Mouse (Mus musculus) neural tube, embryonic 12.5 days (tissue): ENCODE measurements around the gene Rexo1. TPM values are rescaled to one million over a fixed set of nuclear protein-coding genes. Genes with fewer than 3 reads are reported as not detected.

Source experiments
- microRNA-seq: library from miRNA; unstranded; fragments of <30 nt; microRNA quantifications from one replicate; pipeline ENCODE4, GENCODE M21; 2017
- polyA plus RNA-seq: library from polyadenylated mRNA; unstranded; fragments of >200 nt; fragmentation: Nextera tagmentation; extraction: Ambion mirVana; gene quantifications from 2 replicates; pipeline ENCODE4 v1.2.1, GENCODE M21; 2016

Rexo1 gene
- polyA plus RNA-seq, 1 experiment from 2014 or later = 35.9 TPM

Small RNA genes lying within 50 kb of the gene (microRNA-seq; reads per million reads assigned to microRNA genes)
- not detected for gene Mir6912

Other genes with a start within 250 kb of the Rexo1 start
- gene 2310011J03Rik, start 241.0 kb downstream of the Rexo1 start, polyA plus RNA-seq = 37.7 and 41.1 TPM in 2 replicates
- gene Pcsk4, start 232.1 kb downstream of the Rexo1 start, polyA plus RNA-seq = 2.2 and 2.3 TPM in 2 replicates
- 3.4 and 3.6 TPM in 2 replicates for gene Reep6, start 231.6 kb downstream of the Rexo1 start, polyA plus RNA-seq
- 0.50 and 1.1 TPM in 2 replicates for gene Adamtsl5, start 213.1 kb downstream of the Rexo1 start, polyA plus RNA-seq
- gene Plk5, start 205.1 kb downstream of the Rexo1 start, polyA plus RNA-seq = 0.29 and 0.49 TPM in 2 replicates
- 23.6 and 26.5 TPM in 2 replicates for gene Mex3d, start 173.9 kb downstream of the Rexo1 start, polyA plus RNA-seq
- 304 and 314 TPM in 2 replicates for gene Mbd3, start 162.0 kb downstream of the Rexo1 start, polyA plus RNA-seq
- 436 and 478 TPM in 2 replicates for gene Uqcr11, start 154.7 kb downstream of the Rexo1 start, polyA plus RNA-seq
- gene Tcf3, start 127.9 kb downstream of the Rexo1 start, polyA plus RNA-seq = 156 and 166 TPM in 2 replicates
- 1.0 and 1.2 TPM in 2 replicates for gene Onecut3, start 66.7 kb downstream of the Rexo1 start, polyA plus RNA-seq
- gene Atp8b3, start 22.4 kb downstream of the Rexo1 start, polyA plus RNA-seq = 1.0 TPM in 2 replicates
- 7.3 and 7.5 TPM in 2 replicates for gene Klf16, start 15.8 kb upstream of the Rexo1 start, polyA plus RNA-seq
- 126 and 127 TPM in 2 replicates for gene Abhd17a, start 28.8 kb upstream of the Rexo1 start, polyA plus RNA-seq
- 60.8 and 63.9 TPM in 2 replicates for gene Scamp4, start 41.3 kb upstream of the Rexo1 start, polyA plus RNA-seq
- 5.4 and 6.7 TPM in 2 replicates for gene Adat3, start 41.3 kb upstream of the Rexo1 start, polyA plus RNA-seq
- 3.6 and 6.0 TPM in 2 replicates for gene Gm49322, start 44.5 kb upstream of the Rexo1 start, polyA plus RNA-seq
- 173 and 192 TPM in 2 replicates for gene Csnk1g2, start 61.3 kb upstream of the Rexo1 start, polyA plus RNA-seq
- gene Btbd2, start 95.5 kb upstream of the Rexo1 start, polyA plus RNA-seq = 92.8 and 100 TPM in 2 replicates
- 86.5 and 88.5 TPM in 2 replicates for gene Mknk2, start 116.6 kb upstream of the Rexo1 start, polyA plus RNA-seq
- 59.4 and 61.5 TPM in 2 replicates for gene Mob3a, start 140.4 kb upstream of the Rexo1 start, polyA plus RNA-seq
- 28.6 and 29.3 TPM in 2 replicates for gene Izumo4, start 140.6 kb upstream of the Rexo1 start, polyA plus RNA-seq
- 93.9 and 95.1 TPM in 2 replicates for gene Ap3d1, start 180.7 kb upstream of the Rexo1 start, polyA plus RNA-seq
- gene Dot1l, start 193.6 kb upstream of the Rexo1 start, polyA plus RNA-seq = 26.3 and 26.5 TPM in 2 replicates
- gene Sf3a2, start 236.6 kb upstream of the Rexo1 start, polyA plus RNA-seq = 66.8 and 72.4 TPM in 2 replicates
- gene Plekhj1, start 237.1 kb upstream of the Rexo1 start, polyA plus RNA-seq = 155 TPM in 2 replicates
- gene Amh, start 243.7 kb upstream of the Rexo1 start, polyA plus RNA-seq = not detected in 2 replicates